8 mouse cellular contexts compared by ENCODE assay signal in genomic region chrX:105928861-105929477, GRCm38 (mm10). TPM values are rescaled to one million over a fixed set of nuclear protein-coding genes. Genes with fewer than 3 reads are reported as not detected.
DNase-seq lines count a peak whose midpoint lies in the region; ATAC-seq and TF ChIP-seq lines count a peak whose summit lies in the region.

Atrx (minus strand) TSS chrX:105929403.

- H3K9me3 ChIP-seq in embryonic facial prominence, embryonic 15.5 days (replicated peaks), result no peaks in the 10 kb centered on the region
- no peaks in the 10 kb centered on the region for H3K9me3 ChIP-seq in kidney, embryonic 14.5 days (ENCODE audit: control insufficient read depth, low read length)
- no peaks in the 10 kb centered on the region for H3K9me3 ChIP-seq in limb, embryonic 15.5 days

- H3K9ac ChIP-seq in embryonic facial prominence, embryonic 15.5 days, result peak within 1 kb of the TSS; percentile 65
- H3K9ac ChIP-seq in kidney, embryonic 14.5 days (ENCODE audit: low read depth, low read length), result peak within 1 kb of the TSS; percentile 91
- peak within 1 kb of the TSS; percentile 71 for H3K9ac ChIP-seq in limb, embryonic 15.5 days

- H3K36me3 ChIP-seq in embryonic facial prominence, embryonic 15.5 days, result no peaks in the 10 kb centered on the region
- no peaks in the 10 kb centered on the region for H3K36me3 ChIP-seq in kidney, embryonic 14.5 days (ENCODE audit: control insufficient read depth, insufficient read depth, low read length)
- no peaks in the 10 kb centered on the region for H3K36me3 ChIP-seq in limb, embryonic 15.5 days

- 15% methylated on average over 42 of the region's 42 CpGs for WGBS in bone marrow, adult 2 months
- 17% methylated on average over 42 of the region's 42 CpGs for WGBS in embryonic facial prominence, embryonic 15.5 days
- WGBS in kidney, embryonic 14.5 days, result 29% methylated on average over 42 of the region's 42 CpGs
- 23% methylated on average over 42 of the region's 42 CpGs for WGBS in limb, embryonic 15.5 days

- peak within 1 kb of the TSS; percentile 87 for H3K27ac ChIP-seq in bone marrow, adult 2 months (ENCODE audit: control insufficient read depth, insufficient read depth, low read depth, low read length, poor library complexity)
- peak within 1 kb of the TSS; percentile 90 for H3K27ac ChIP-seq in embryonic facial prominence, embryonic 15.5 days (replicated peaks)
- peak within 1 kb of the TSS; percentile 93 for H3K27ac ChIP-seq in kidney, embryonic 14.5 days (ENCODE audit: low read depth, low read length)
- peak within 1 kb of the TSS; percentile 92 for H3K27ac ChIP-seq in limb, embryonic 15.5 days

- peak within 1 kb of the TSS; percentile 88 for H3K4me3 ChIP-seq in bone marrow, adult 2 months (replicated peaks; ENCODE audit: control insufficient read depth, low read depth, low read length)
- peak within 1 kb of the TSS; percentile 62 for H3K4me3 ChIP-seq in embryonic facial prominence, embryonic 15.5 days (replicated peaks)
- H3K4me3 ChIP-seq in kidney, embryonic 14.5 days (ENCODE audit: low read length), result peak within 1 kb of the TSS; percentile 71
- H3K4me3 ChIP-seq in limb, embryonic 15.5 days, result peak within 1 kb of the TSS; percentile 62

- ATAC-seq in embryonic facial prominence, embryonic 15.5 days (ENCODE audit: insufficient number of reproducible peaks, low FRiP score, low TSS enrichment, low read depth), result peak; percentile 91
- ATAC-seq in kidney, embryonic 14.5 days (ENCODE audit: low FRiP score, low TSS enrichment), result peak; percentile 95
- ATAC-seq in limb, embryonic 15.5 days (ENCODE audit: insufficient number of reproducible peaks, low FRiP score, low TSS enrichment, low read depth), result peak; percentile 87

- no peak for TF ChIP-seq CTCF in bone marrow, adult 2 months (IDR thresholded peaks at IDR 0.05; ENCODE audit: control insufficient read depth, insufficient read depth, low read length)

- peak within 1 kb of the TSS; percentile 43 for H3K4me2 ChIP-seq in embryonic facial prominence, embryonic 15.5 days (replicated peaks)
- H3K4me2 ChIP-seq in kidney, embryonic 14.5 days (replicated peaks; ENCODE audit: low read depth, low read length), result peak within 1 kb of the TSS; percentile 43
- H3K4me2 ChIP-seq in limb, embryonic 15.5 days, result peak within 1 kb of the TSS; percentile 34

- H3K4me1 ChIP-seq in bone marrow, adult 2 months (ENCODE audit: control insufficient read depth, insufficient read depth, low read length), result peaks cover 1% of the 10 kb centered on the region; the same call in 1 of the 2 replicates
- H3K4me1 ChIP-seq in embryonic facial prominence, embryonic 15.5 days, result 0 out of 2 replicates have a peak, but pooled peaks cover 9% of the 10 kb centered on the region
- H3K4me1 ChIP-seq in kidney, embryonic 14.5 days (ENCODE audit: control insufficient read depth, insufficient read depth, low read length), result no peaks in the 10 kb centered on the region
- H3K4me1 ChIP-seq in limb, embryonic 15.5 days, result 0 out of 2 replicates have a peak, but pooled peaks cover 4% of the 10 kb centered on the region

- no peaks in the 10 kb centered on the region for H3K27me3 ChIP-seq in embryonic facial prominence, embryonic 15.5 days
- H3K27me3 ChIP-seq in kidney, embryonic 14.5 days (ENCODE audit: control insufficient read depth, insufficient read depth, low read length), result no peaks in the 10 kb centered on the region
- H3K27me3 ChIP-seq in limb, embryonic 15.5 days, result no peaks in the 10 kb centered on the region

- DNase-seq in 416B (ENCODE audit: low read depth), result peak; percentile 88
- DNase-seq in heart, adult 8-10 months (ENCODE audit: low spot score), result peak; percentile 81
- DNase-seq in monocyte, adult 2 months (ENCODE audit: low read depth in 1 of 2, low spot score in 2 of 2), result peak; percentile 27 to 43
- peak; percentile 75 for DNase-seq in spleen, postnatal 36 days (ENCODE audit: low spot score in 2 of 2)

- TF ChIP-seq POLR2A in bone marrow, adult 2 months (IDR thresholded peaks at IDR 0.05; ENCODE audit: borderline replicate concordance, control insufficient read depth, low read depth, low read length), result peak; percentile 58; the same call in 1 of the 2 replicates

RNA-seq across cellular contexts. Expression of gene Atrx, which starts in this region (rescaled TPM):
- 89.3 and 160 TPM in 2 replicates for polyA plus RNA-seq in bone marrow, adult 2 months (2011; ENCODE audit: insufficient read depth, insufficient read length, low replicate concordance, missing spikeins)
- polyA plus RNA-seq in embryonic facial prominence, embryonic 15.5 days (2015; fragmentation: Nextera tagmentation; extraction: Ambion mirVana), result 174 and 175 TPM in 2 replicates
- total RNA-seq in heart, adult 8-10 months (2022), result 10 to 100 TPM; 54.3 to 65.2 (median 57.7) TPM
- polyA plus RNA-seq in kidney, embryonic 14.5 days (2014; fragmentation: Nextera tagmentation; extraction: Ambion mirVana), result 156 and 223 TPM in 2 replicates
- polyA plus RNA-seq in limb, embryonic 15.5 days (2015; fragmentation: Nextera tagmentation; extraction: Ambion mirVana), result 170 and 178 TPM in 2 replicates

Comparison
In these comparisons a context has a peak if more than half of its experiments do, and no peak if none do; other contexts are left out.
1. Peak in every context shown above with its lines: DNase-seq, ATAC-seq, H3K4me3 ChIP-seq and H3K27ac ChIP-seq.
2. DNase-seq: peak in every context shown above with its lines; median percentile 88 in 416B; 81 in heart, adult 8-10 months; 75 in spleen, postnatal 36 days; 35 in monocyte, adult 2 months.